ENCODE assay signal across 15 mouse cellular contexts in genomic region chr12:71574685-71575084, GRCm38 (mm10).
"Had no signal": no experiment of that assay in that cellular context is flagged by ENCODE, and none has a peak within 500 bp of the region (broad histone marks: within the 10 kb centered on the region; RNA-seq: fewer than 3 reads in every experiment).

No protein-coding gene starts in this region.

- H3K36me3 ChIP-seq: liver, embryonic 15.5 days; midbrain, embryonic 13.5 days; neural tube, embryonic 12.5 days; stomach, embryonic 15.5 days had no signal

- H3K4me3 ChIP-seq: liver, embryonic 15.5 days; midbrain, embryonic 13.5 days; neural tube, embryonic 12.5 days; stomach, embryonic 15.5 days had no signal

- H3K9me3 ChIP-seq: liver, embryonic 15.5 days; midbrain, embryonic 13.5 days; neural tube, embryonic 12.5 days; stomach, embryonic 15.5 days had no signal

- H3K4me2 ChIP-seq: liver, embryonic 15.5 days; lung, embryonic 14.5 days; midbrain, embryonic 11.5 days; midbrain, embryonic 13.5 days; neural tube, embryonic 12.5 days; stomach, embryonic 15.5 days had no signal

- ATAC-seq: midbrain, embryonic 13.5 days; midbrain, embryonic 16.5 days had no signal

- H3K4me1 ChIP-seq: liver, embryonic 15.5 days had no signal

- H3K27me3 ChIP-seq: liver, embryonic 15.5 days; midbrain, embryonic 13.5 days; neural tube, embryonic 12.5 days; stomach, embryonic 15.5 days had no signal

- H3K9ac ChIP-seq: liver, embryonic 15.5 days; lung, embryonic 14.5 days; midbrain, embryonic 13.5 days; neural tube, embryonic 12.5 days; stomach, embryonic 15.5 days had no signal

- H3K27ac ChIP-seq: liver, embryonic 15.5 days; neural tube, embryonic 12.5 days; stomach, embryonic 15.5 days; stomach, postnatal 0 days had no signal

- DNase-seq: lung, adult 18-20 months; lung, embryonic 14.5 days; lung, postnatal 10 days; lung, postnatal 4 days; right cerebral cortex, postnatal 14 days; thymus, adult 2 months; thymus, postnatal 25 days; thymus, postnatal 4 days had no signal
